Mouse (Mus musculus) spleen, adult 2 months (tissue): ENCODE data around the gene Cdca3.
"Not testable (repeated sequence)": the region's sequence is repeated elsewhere in the genome, so short reads cannot be mapped to it uniquely, and the experiment has no call there.

Source experiments
- CTCF ChIP-seq: fragments of 200-500 bp; IDR thresholded peaks from 2 replicates; pipeline ENCODE4 v1.5.1; 2011; ENCODE audit warnings: mild to moderate bottlenecking, inconsistent platforms; ENCODE audit not compliant: insufficient read depth, insufficient read length, insufficient replicate concordance; ENCODE audit errors: extremely low read depth
- POLR2A ChIP-seq: fragments of 200-500 bp; IDR thresholded peaks from 2 replicates; pipeline ENCODE4 v1.6.1; 2011; ENCODE audit warnings: low read depth, low read length, inconsistent platforms

DNA sequence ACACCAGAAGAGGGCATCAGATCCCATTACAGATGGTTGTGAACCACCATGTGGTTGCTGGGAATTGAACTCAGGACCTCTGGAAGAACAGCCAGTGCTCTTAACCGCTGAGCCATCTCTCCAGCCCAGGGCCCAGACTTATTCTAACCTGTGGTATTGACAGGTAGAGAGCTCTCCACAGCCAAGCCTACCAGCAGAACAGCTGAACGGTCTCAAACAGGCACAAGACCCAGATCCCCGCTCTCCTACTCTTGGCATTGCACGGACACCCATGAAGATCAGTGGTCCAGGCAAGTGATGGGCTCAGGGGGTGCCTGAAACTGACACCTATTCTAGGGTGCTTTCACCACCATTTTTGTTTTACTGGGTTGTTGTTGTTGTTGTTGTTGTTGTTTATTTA lies 1.9 kb downstream of the Cdca3 start:
- not testable (repeated sequence) for TF ChIP-seq CTCF, POLR2A
